Mouse (Mus musculus) midbrain, embryonic 15.5 days (tissue): Measurements from ENCODE around the gene Mpv17. TPM values are rescaled to one million over a fixed set of nuclear protein-coding genes. Genes with fewer than 3 reads are reported as not detected.
A peak's percentile ranks its signal among the peaks of the same experiment; 100 is the strongest.

Source experiments
- ATAC-seq: fragments of 200-750 bp; cut with Nextera tagmentation; replicated peaks from 2 replicates; pipeline ENCODE4 v1.8.0; 2017; ENCODE audit warnings: moderate TSS enrichment
- H3K27ac ChIP-seq: fragments of 300-500 bp; sonication (generic); 2 replicates; pipeline ENCODE4 v1.5.1; 2015; ENCODE audit warnings: mild to moderate bottlenecking, inconsistent platforms
- H3K27me3 ChIP-seq: fragments of 300-500 bp; sonication (generic); replicated peaks from 2 replicates; pipeline ENCODE4 v1.6.1; 2015; ENCODE audit warnings: inconsistent platforms
- H3K36me3 ChIP-seq: fragments of 300-500 bp; sonication (generic); replicated peaks from 2 replicates; pipeline ENCODE4 v1.6.1; 2015; ENCODE audit warnings: inconsistent platforms
- H3K4me1 ChIP-seq: fragments of 300-500 bp; sonication (generic); 2 replicates; pipeline ENCODE4 v1.6.1; 2015; ENCODE audit warnings: inconsistent platforms
- H3K4me2 ChIP-seq: fragments of 300-500 bp; sonication (generic); 2 replicates; pipeline ENCODE4 v1.6.1; 2015; ENCODE audit warnings: inconsistent platforms, mild to moderate bottlenecking, moderate library complexity
- H3K4me3 ChIP-seq: fragments of 300-500 bp; sonication (generic); 2 replicates; pipeline ENCODE4 v1.5.1; 2015; ENCODE audit warnings: mild to moderate bottlenecking, inconsistent platforms
- H3K9ac ChIP-seq: fragments of 300-500 bp; sonication (generic); 2 replicates; pipeline ENCODE4 v1.6.1; 2015; ENCODE audit warnings: mild to moderate bottlenecking, inconsistent platforms
- H3K9me3 ChIP-seq: fragments of 300-500 bp; sonication (generic); 2 replicates; pipeline ENCODE4 v1.6.1; 2016; ENCODE audit warnings: inconsistent platforms
- WGBS: fragments of 180-500 bp; shearing (Covaris S2); methylation state at CpG from one replicate; pipeline ENCODE4 v1.1.7; 2015; ENCODE audit warnings: mixed read lengths; 5-methylcytosine and 5-hydroxymethylcytosine counted together
- polyA plus RNA-seq: library from polyadenylated mRNA; unstranded; fragments of >200 nt; fragmentation: Nextera tagmentation; extraction: Ambion mirVana; gene quantifications from 2 replicates; pipeline ENCODE4 v1.2.1, GENCODE M21; 2015

The Mpv17 gene
- polyA plus RNA-seq, 1 experiment from 2014 or later: 51.5 TPM

- H3K4me3 ChIP-seq: no peak overlapping the region
- no peak overlapping the region for H3K9ac ChIP-seq
- no peak overlapping the region for H3K4me2 ChIP-seq
- H3K36me3 ChIP-seq: no peaks in the 10 kb centered on the region
- 42% methylated on average over 2 of the region's 2 CpGs for WGBS
- no peaks in the 10 kb centered on the region for H3K9me3 ChIP-seq
- no peak for ATAC-seq
- no peak overlapping the region for H3K27ac ChIP-seq
- no peaks in the 10 kb centered on the region for H3K27me3 ChIP-seq
- H3K4me1 ChIP-seq: no peaks in the 10 kb centered on the region
These were observed 30.6 kb downstream of the Mpv17 start for GRCm38 (mm10) chr5:31123481-31123880.

- 89% methylated on average over 8 of the region's 8 CpGs for WGBS
- no peaks in the 10 kb centered on the region for H3K27me3 ChIP-seq
- no peak overlapping the region for H3K27ac ChIP-seq
- no peak for ATAC-seq
- H3K9me3 ChIP-seq: no peaks in the 10 kb centered on the region
- H3K4me3 ChIP-seq: no peak overlapping the region
- H3K4me1 ChIP-seq: no peaks in the 10 kb centered on the region
- no peak overlapping the region for H3K4me2 ChIP-seq
- H3K9ac ChIP-seq: no peak overlapping the region
- H3K36me3 ChIP-seq: no peaks in the 10 kb centered on the region
These were observed 32.9 kb downstream of the Mpv17 start for GRCm38 (mm10) chr5:31121111-31121510.

DNA sequence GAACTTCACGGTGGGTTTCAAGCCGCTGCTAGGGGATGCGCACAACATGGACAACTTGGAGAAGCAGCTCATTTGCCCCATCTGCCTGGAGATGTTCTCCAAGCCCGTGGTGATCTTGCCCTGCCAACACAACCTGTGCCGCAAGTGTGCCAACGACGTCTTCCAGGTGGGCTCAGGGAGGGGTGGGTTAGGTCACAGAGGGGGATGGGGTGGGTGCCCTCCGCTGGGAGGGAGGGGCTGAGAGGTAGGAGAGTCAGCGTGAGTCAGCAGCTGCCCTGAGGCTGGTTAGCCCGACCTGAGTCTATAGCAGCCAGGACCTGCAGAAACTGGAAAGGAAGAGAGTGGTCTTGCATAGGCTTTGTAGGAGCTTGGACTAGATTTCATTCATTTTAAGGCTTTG, 37.1 kb downstream of the Mpv17 start:
- no peaks in the 10 kb centered on the region for H3K9me3 ChIP-seq
- H3K36me3 ChIP-seq: no peaks in the 10 kb centered on the region
- no peak overlapping the region for H3K27ac ChIP-seq
- no peaks in the 10 kb centered on the region for H3K27me3 ChIP-seq
- ATAC-seq: no peak
- H3K4me1 ChIP-seq: no peaks in the 10 kb centered on the region
- WGBS: 36% methylated on average over 10 of the region's 10 CpGs
- no peak overlapping the region for H3K4me3 ChIP-seq
- no peak overlapping the region for H3K4me2 ChIP-seq
- H3K9ac ChIP-seq: no peak overlapping the region

DNA sequence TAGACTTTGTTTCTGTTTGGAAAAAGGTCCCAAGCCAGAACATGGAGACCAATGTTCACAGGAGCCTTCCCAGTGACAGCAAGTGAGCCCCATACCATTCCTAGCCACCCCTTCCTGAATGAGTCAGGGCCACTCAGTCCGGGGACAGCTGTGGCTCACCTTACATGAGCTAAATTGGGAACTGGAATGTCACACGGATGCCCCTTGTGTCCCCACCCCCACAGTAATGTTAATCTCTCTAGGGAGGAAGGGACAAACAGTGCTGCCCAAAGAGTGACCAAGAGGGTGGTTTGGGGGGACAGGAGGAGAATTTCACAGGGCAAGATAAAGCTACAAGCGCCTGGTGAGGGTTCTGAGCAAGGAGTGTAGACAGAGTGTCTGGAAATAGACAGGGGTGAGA, 37.7 kb downstream of the Mpv17 start, which contains the start of gene Trim54:
TSS of gene Trim54 (plus strand) at position 359 of the 400 bp plus-strand sequence.
- H3K4me1 ChIP-seq: no peaks in the 10 kb centered on the region
- no peak within 1 kb of the TSS for H3K27ac ChIP-seq
- no peak within 1 kb of the TSS for H3K4me3 ChIP-seq
- H3K36me3 ChIP-seq: no peaks in the 10 kb centered on the region
- no peaks in the 10 kb centered on the region for H3K27me3 ChIP-seq
- WGBS: 45% methylated on average over 3 of the region's 3 CpGs
- H3K9ac ChIP-seq: no peak within 1 kb of the TSS
- no peak within 1 kb of the TSS for H3K4me2 ChIP-seq
- no peaks in the 10 kb centered on the region for H3K9me3 ChIP-seq
- no peak for ATAC-seq

DNA sequence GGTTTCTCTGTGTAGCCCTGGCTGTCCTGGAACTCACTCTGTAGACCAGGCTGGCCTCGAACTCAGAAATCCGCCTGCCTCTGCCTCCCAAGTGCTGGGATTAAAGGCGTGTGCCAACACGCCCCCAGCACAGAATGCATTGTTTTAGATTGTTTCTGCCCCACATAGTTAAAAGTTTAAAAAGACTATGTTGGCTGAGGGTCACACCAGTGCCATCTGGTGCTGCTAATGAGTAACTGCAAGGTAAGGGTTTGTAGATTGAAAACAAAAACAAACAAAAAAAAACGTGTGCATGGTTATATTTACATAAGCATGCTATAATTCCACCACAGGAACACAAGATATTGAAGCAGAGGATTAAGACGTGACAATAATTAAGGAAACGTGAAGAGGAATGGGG, 43.3 kb downstream of the Mpv17 start:
- H3K4me1 ChIP-seq: no peaks in the 10 kb centered on the region

GRCm38 (mm10) chr5:31108000-31108490, 46.0 kb downstream of the Mpv17 start, which contains the start of gene Slc30a3:
Gene Slc30a3, minus strand, starts transcription at chr5:31108237.
- Histone ChIP-seq H3K27me3 (no peaks in the 10 kb centered on the region), H3K9me3 (no peaks in the 10 kb centered on the region), H3K4me2 (no peak within 1 kb of the TSS), H3K9ac (no peak within 1 kb of the TSS), H3K36me3 (no peaks in the 10 kb centered on the region), H3K4me3 (no peak within 1 kb of the TSS), H3K27ac (no peak within 1 kb of the TSS), H3K4me1 (no peaks in the 10 kb centered on the region)
- ATAC-seq: no peak
- WGBS: 94% methylated on average over 18 of the region's 18 CpGs

More for the DNA sequence above, 43.3 kb downstream of the Mpv17 start:
- Histone ChIP-seq H3K36me3 (no peaks in the 10 kb centered on the region), H3K4me3 (no peak overlapping the region), H3K9me3 (no peaks in the 10 kb centered on the region), H3K27me3 (no peaks in the 10 kb centered on the region), H3K27ac (no peak overlapping the region), H3K4me2 (no peak overlapping the region), H3K9ac (no peak overlapping the region)
- no peak for ATAC-seq
- 34% methylated on average over 7 of the region's 7 CpGs for WGBS

- H3K4me3 ChIP-seq: no peak within 1 kb of the TSS
- no peaks in the 10 kb centered on the region for H3K27me3 ChIP-seq
- H3K36me3 ChIP-seq: no peaks in the 10 kb centered on the region
- WGBS: 86% methylated on average over 9 of the region's 9 CpGs
- H3K9me3 ChIP-seq: no peaks in the 10 kb centered on the region
- no peaks in the 10 kb centered on the region for H3K4me1 ChIP-seq
- H3K4me2 ChIP-seq: no peak within 1 kb of the TSS
- no peak for ATAC-seq
- H3K9ac ChIP-seq: no peak within 1 kb of the TSS
- no peak within 1 kb of the TSS for H3K27ac ChIP-seq
These were observed 48.2 kb downstream of the Mpv17 start, which contains the start of gene Dnajc5g for GRCm38 (mm10) chr5:31105814-31106335. Gene Dnajc5g, plus strand, starts transcription at chr5:31106285.

- 20% methylated on average over 11 of the region's 11 CpGs for WGBS
- no peak overlapping the region for H3K27ac ChIP-seq
- no peaks in the 10 kb centered on the region for H3K36me3 ChIP-seq
- H3K4me1 ChIP-seq: peaks cover 30% of the 10 kb centered on the region
- peak overlapping the region; percentile 14; the same call in 1 of the 2 replicates for H3K4me3 ChIP-seq
- H3K9me3 ChIP-seq: no peaks in the 10 kb centered on the region
- H3K9ac ChIP-seq: no peak overlapping the region
- peak; percentile 24; the same call in 1 of the 2 replicates for ATAC-seq
- H3K27me3 ChIP-seq: peaks cover 64% of the 10 kb centered on the region
- H3K4me2 ChIP-seq: peak overlapping the region; percentile 53
These were observed 58.2 kb downstream of the Mpv17 start for GRCm38 (mm10) chr5:31095711-31096480.

- Histone ChIP-seq H3K9me3 (no peaks in the 10 kb centered on the region), H3K9ac (peak overlapping the region; percentile 0; the same call in 1 of the 2 replicates), H3K27me3 (peaks cover 72% of the 10 kb centered on the region), H3K4me1 (peaks cover 30% of the 10 kb centered on the region), H3K36me3 (no peaks in the 10 kb centered on the region), H3K27ac (no peak overlapping the region), H3K4me3 (peak overlapping the region; percentile 14), H3K4me2 (peak overlapping the region; percentile 53)
- under 1% methylated on average over 59 of the region's 59 CpGs for WGBS
- ATAC-seq: peak; percentile 7; the same call in 1 of the 2 replicates
These were observed 59.0 kb downstream of the Mpv17 start for GRCm38 (mm10) chr5:31094799-31095691.

- Histone ChIP-seq H3K4me1 (peaks cover 30% of the 10 kb centered on the region), H3K9me3 (no peaks in the 10 kb centered on the region), H3K4me3 (peak overlapping the region; percentile 44), H3K27me3 (peaks cover 75% of the 10 kb centered on the region), H3K36me3 (no peaks in the 10 kb centered on the region), H3K27ac (no peak overlapping the region), H3K9ac (no peak overlapping the region), H3K4me2 (peak overlapping the region; percentile 53)
- 1% methylated on average over 29 of the region's 29 CpGs for WGBS
- ATAC-seq: no peak
These were observed 59.8 kb downstream of the Mpv17 start for GRCm38 (mm10) chr5:31094100-31094798.

DNA sequence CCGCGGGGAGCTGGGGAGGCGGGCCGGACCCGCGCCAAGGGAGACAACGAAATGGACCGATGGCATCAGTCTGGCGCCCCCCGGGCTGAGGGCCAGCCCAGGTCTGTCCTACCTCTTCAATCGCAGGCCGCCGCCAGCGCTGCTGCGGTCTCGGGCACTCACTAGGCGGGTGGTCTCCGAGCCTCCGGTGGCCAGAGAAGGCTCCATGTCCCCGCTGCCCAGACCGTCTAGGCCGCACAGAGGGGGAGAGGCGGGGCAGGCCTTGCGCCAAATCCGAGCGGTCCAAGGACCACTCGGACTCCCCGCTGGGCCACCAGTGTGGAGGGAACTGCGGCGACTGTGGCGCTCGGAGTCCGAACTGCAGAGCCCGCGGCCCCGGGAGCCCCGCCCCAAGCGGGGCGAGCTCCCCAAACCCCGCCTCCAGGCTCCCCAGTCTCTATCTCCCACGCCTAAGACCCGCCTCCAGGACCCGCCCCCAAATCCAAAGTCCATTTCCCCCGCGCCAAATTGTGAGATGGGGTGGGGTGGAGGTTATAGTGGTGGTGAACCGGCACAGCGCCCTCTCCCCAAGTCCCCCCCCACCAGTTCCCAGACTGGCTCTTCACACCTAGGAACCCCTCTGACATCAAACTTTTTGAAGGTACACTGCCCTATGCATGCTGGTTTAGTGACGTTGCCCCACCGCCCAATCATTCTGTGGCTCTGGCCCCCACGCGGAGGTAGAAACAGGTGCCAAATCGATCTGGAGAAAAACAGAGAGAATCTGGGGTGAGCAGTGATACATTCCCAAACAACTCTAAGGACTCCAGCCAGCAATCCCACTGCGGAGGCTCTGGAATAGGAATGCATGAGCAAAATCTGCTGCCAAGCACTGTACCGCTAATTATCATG, 60.7 kb downstream of the Mpv17 start:
- peak overlapping the region; percentile 53 for H3K4me2 ChIP-seq
- H3K36me3 ChIP-seq: no peaks in the 10 kb centered on the region
- H3K4me3 ChIP-seq: peak overlapping the region; percentile 44
- peaks cover 75% of the 10 kb centered on the region for H3K27me3 ChIP-seq
- H3K9ac ChIP-seq: peak overlapping the region; percentile 52
- WGBS: under 1% methylated on average over 52 of the region's 54 CpGs
- no peak overlapping the region for H3K27ac ChIP-seq
- ATAC-seq: peak; percentile 55
- peaks cover 30% of the 10 kb centered on the region for H3K4me1 ChIP-seq
- no peaks in the 10 kb centered on the region for H3K9me3 ChIP-seq
